8 mouse cellular contexts compared by ENCODE assay signal in genomic region chr16:31664287-31664597, GRCm38 (mm10). TPM values are rescaled to one million over a fixed set of nuclear protein-coding genes. Genes with fewer than 3 reads are reported as not detected.
DNase-seq lines count a peak whose midpoint lies in the region; ATAC-seq and TF ChIP-seq lines count a peak whose summit lies in the region.

No protein-coding gene starts in this region.

- intact Hi-C loops in left cerebral cortex, adult 2 months (cut with DNase I), result no loop called here
- intact Hi-C loops in left cerebral cortex, postnatal 25 days (cut with DNase I), result no loop called here

- H3K36me3 ChIP-seq in embryonic facial prominence, embryonic 11.5 days (replicated peaks; ENCODE audit: control insufficient read depth, insufficient read depth, low read depth, low read length), result no peaks in the 10 kb centered on the region
- H3K36me3 ChIP-seq in intestine, embryonic 16.5 days (ENCODE audit: control insufficient read depth, insufficient read depth, low read length), result no peaks in the 10 kb centered on the region
- peaks cover 9% of the 10 kb centered on the region for H3K36me3 ChIP-seq in neural tube, embryonic 12.5 days

- peak; percentile 37 for ATAC-seq in embryonic facial prominence, embryonic 11.5 days (replicated peaks; ENCODE audit: insufficient number of reproducible peaks, low FRiP score, low TSS enrichment, low read depth)
- peak; percentile 72 for ATAC-seq in intestine, embryonic 16.5 days
- ATAC-seq in neural tube, embryonic 12.5 days (ENCODE audit: low FRiP score, low read depth), result peak; percentile 75

- H3K9me3 ChIP-seq in embryonic facial prominence, embryonic 11.5 days (replicated peaks; ENCODE audit: control insufficient read depth, low read length), result no peaks in the 10 kb centered on the region
- H3K9me3 ChIP-seq in intestine, embryonic 16.5 days (ENCODE audit: control insufficient read depth, low read length), result no peaks in the 10 kb centered on the region
- no peaks in the 10 kb centered on the region for H3K9me3 ChIP-seq in neural tube, embryonic 12.5 days

- H3K4me2 ChIP-seq in embryonic facial prominence, embryonic 11.5 days (ENCODE audit: low read depth, low read length), result peak overlapping the region; percentile 65
- H3K4me2 ChIP-seq in intestine, embryonic 16.5 days (ENCODE audit: low read depth, low read length), result peak overlapping the region; percentile 65
- H3K4me2 ChIP-seq in neural tube, embryonic 12.5 days (replicated peaks), result peak overlapping the region; percentile 80

- DNase-seq in left cerebral cortex, adult 2 months (ENCODE audit: extremely low spot score in 1 of 2, low spot score in 2 of 2), result peak in 1 of 2 experiments; percentile 16
- no peak for DNase-seq in left cerebral cortex, postnatal 25 days (ENCODE audit: low spot score in 2 of 2)
- DNase-seq in embryonic facial prominence, embryonic 11.5 days (ENCODE audit: low spot score), result no peak
- DNase-seq in gastrocnemius, postnatal 4 days (ENCODE audit: low spot score in 2 of 2), result no peak
- no peak for DNase-seq in urinary bladder, postnatal 14 days (ENCODE audit: low spot score)
- DNase-seq in layer of hippocampus, postnatal 14 days (ENCODE audit: low spot score in 2 of 2), result no peak

- H3K4me3 ChIP-seq in left cerebral cortex, adult 2 months, result peak overlapping the region; percentile 96
- peak overlapping the region; percentile 96 for H3K4me3 ChIP-seq in embryonic facial prominence, embryonic 11.5 days (ENCODE audit: low read depth, low read length)
- H3K4me3 ChIP-seq in intestine, embryonic 16.5 days (ENCODE audit: low read length), result peak overlapping the region; percentile 99
- peak overlapping the region; percentile 85 for H3K4me3 ChIP-seq in neural tube, embryonic 12.5 days

- H3K27me3 ChIP-seq in embryonic facial prominence, embryonic 11.5 days (ENCODE audit: control insufficient read depth, insufficient read depth, low read length), result no peaks in the 10 kb centered on the region
- no peaks in the 10 kb centered on the region for H3K27me3 ChIP-seq in intestine, embryonic 16.5 days (replicated peaks; ENCODE audit: control insufficient read depth, insufficient read depth, low read length)
- peaks cover 5% of the 10 kb centered on the region; the same call in 1 of the 2 replicates for H3K27me3 ChIP-seq in neural tube, embryonic 12.5 days (replicated peaks)

- WGBS in embryonic facial prominence, embryonic 11.5 days, result under 1% methylated on average over 34 of the region's 36 CpGs
- WGBS in intestine, embryonic 16.5 days, result 0% methylated on average over 32 of the region's 36 CpGs
- WGBS in neural tube, embryonic 12.5 days, result under 1% methylated on average over 36 of the region's 36 CpGs

- peak overlapping the region; percentile 90 for H3K9ac ChIP-seq in embryonic facial prominence, embryonic 11.5 days (replicated peaks; ENCODE audit: low read length)
- peak overlapping the region; percentile 95 for H3K9ac ChIP-seq in intestine, embryonic 16.5 days (ENCODE audit: low read depth, low read length)
- peak overlapping the region; percentile 85 for H3K9ac ChIP-seq in neural tube, embryonic 12.5 days

- TF ChIP-seq CTCF in left cerebral cortex, adult 2 months (IDR thresholded peaks at IDR 0.05), result no peak

- no peaks in the 10 kb centered on the region for H3K4me1 ChIP-seq in embryonic facial prominence, embryonic 11.5 days (ENCODE audit: control insufficient read depth, insufficient read depth, low read length)
- peaks cover 9% of the 10 kb centered on the region for H3K4me1 ChIP-seq in intestine, embryonic 16.5 days (ENCODE audit: control insufficient read depth, insufficient read depth, low read length)
- peaks cover 13% of the 10 kb centered on the region for H3K4me1 ChIP-seq in neural tube, embryonic 12.5 days

- peak overlapping the region; percentile 66 for H3K27ac ChIP-seq in left cerebral cortex, adult 2 months
- peak overlapping the region; percentile 90 for H3K27ac ChIP-seq in embryonic facial prominence, embryonic 11.5 days (replicated peaks; ENCODE audit: low read depth, low read length)
- peak overlapping the region; percentile 97 for H3K27ac ChIP-seq in intestine, embryonic 16.5 days (ENCODE audit: low read length)
- H3K27ac ChIP-seq in neural tube, embryonic 12.5 days, result peak overlapping the region; percentile 75

RNA-seq across cellular contexts. Expression of gene Dlg1, which starts 1.0 kb away (rescaled TPM):
- total RNA-seq in left cerebral cortex, adult 2 months (2021), result 100 to 1,000 TPM; 185 to 202 TPM
- total RNA-seq in left cerebral cortex, postnatal 25 days (2021), result 100 to 1,000 TPM; 188 to 190 TPM
- 29.0 and 31.1 TPM in 2 replicates for polyA plus RNA-seq in embryonic facial prominence, embryonic 11.5 days (2014; fragmentation: Nextera tagmentation; extraction: Ambion mirVana)
- polyA plus RNA-seq in intestine, embryonic 16.5 days (2015; fragmentation: Nextera tagmentation; extraction: Ambion mirVana), result 14.1 and 17.1 TPM in 2 replicates
- polyA plus RNA-seq in neural tube, embryonic 12.5 days (2016; fragmentation: Nextera tagmentation; extraction: Ambion mirVana), result 22.0 and 22.6 TPM in 2 replicates
- 10 to 100 TPM; 44.2 to 48.5 TPM for total RNA-seq in gastrocnemius, postnatal 4 days (2021)
- total RNA-seq in layer of hippocampus, postnatal 14 days (2021), result 10 to 100 TPM; 52.0 to 56.1 TPM
